In the genomic region with DNA sequence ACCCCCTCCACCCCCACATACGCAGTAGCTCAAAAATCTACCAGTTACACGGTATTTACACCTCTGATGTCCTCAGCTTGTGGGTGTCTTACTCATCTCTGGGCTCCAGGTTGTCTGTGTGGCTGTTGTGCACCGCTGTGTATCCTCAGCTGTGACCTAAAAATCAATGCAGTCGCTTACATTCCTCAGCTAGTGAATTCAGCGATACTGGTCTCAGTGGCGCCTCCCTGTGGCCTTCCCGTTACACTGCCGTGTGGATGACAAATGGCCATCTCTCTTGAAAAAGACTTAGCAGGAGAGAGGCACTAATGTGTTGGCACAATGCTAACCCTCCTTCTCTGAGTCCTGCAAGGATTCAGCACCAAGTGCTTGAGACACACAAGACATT, we compare ENCODE assay signal across 8 mouse cellular contexts.
DNase-seq lines count a peak whose midpoint lies in the region; ATAC-seq and TF ChIP-seq lines count a peak whose summit lies in the region.

No protein-coding gene starts in this region.

- TF ChIP-seq CTCF in bone marrow macrophage, adult 2 months (IDR thresholded peaks at IDR 0.05; ENCODE audit: low read depth, low read length) = peak; percentile 83
- TF ChIP-seq CTCF in midbrain, postnatal 0 days (IDR thresholded peaks at IDR 0.05) = peak; percentile 85

- H3K4me1 ChIP-seq in bone marrow macrophage, adult 2 months (ENCODE audit: control insufficient read depth, insufficient read depth, low read length) = peaks cover 29% of the 10 kb centered on the region
- peaks cover 14% of the 10 kb centered on the region; the same call in 1 of the 2 replicates for H3K4me1 ChIP-seq in hindbrain, embryonic 14.5 days (replicated peaks; ENCODE audit: control insufficient read depth, insufficient read depth, low read length)
- peaks cover 8% of the 10 kb centered on the region; the same call in 1 of the 2 replicates for H3K4me1 ChIP-seq in midbrain, postnatal 0 days (ENCODE audit: insufficient read depth, low read length)

- no peak overlapping the region for H3K9ac ChIP-seq in hindbrain, embryonic 14.5 days
- H3K9ac ChIP-seq in midbrain, postnatal 0 days (replicated peaks; ENCODE audit: low read length, poor library complexity, severe bottlenecking) = no peak overlapping the region

- ATAC-seq in monocyte, adult 5-6 weeks (replicated peaks; ENCODE audit: insufficient number of reproducible peaks, low FRiP score, low TSS enrichment, poor library complexity, severe bottlenecking) = no peak; the same call in 1 of the 2 replicates
- 0 out of 2 replicates have a peak, but pooled peaks have one; percentile 30 for ATAC-seq in erythroblast, adult 5-6 weeks (replicated peaks; ENCODE audit: low FRiP score, poor library complexity, severe bottlenecking)
- 0 out of 2 replicates have a peak, but pooled peaks have one; percentile 28 for ATAC-seq in hindbrain, embryonic 14.5 days (ENCODE audit: low FRiP score)
- ATAC-seq in midbrain, postnatal 0 days (ENCODE audit: low FRiP score) = peak; percentile 32; the same call in 1 of the 2 replicates

- no peaks in the 10 kb centered on the region for H3K27me3 ChIP-seq in hindbrain, embryonic 14.5 days (ENCODE audit: control insufficient read depth, insufficient read depth, low read length)
- no peaks in the 10 kb centered on the region for H3K27me3 ChIP-seq in midbrain, postnatal 0 days (ENCODE audit: insufficient read depth, low read length)

- no peak overlapping the region for H3K4me3 ChIP-seq in bone marrow macrophage, adult 2 months (ENCODE audit: insufficient read depth, low read length)
- no peak overlapping the region for H3K4me3 ChIP-seq in hindbrain, embryonic 14.5 days (replicated peaks; ENCODE audit: low read length)
- no peak overlapping the region for H3K4me3 ChIP-seq in midbrain, postnatal 0 days (ENCODE audit: low read depth, low read length)

- no peaks in the 10 kb centered on the region for H3K36me3 ChIP-seq in hindbrain, embryonic 14.5 days (replicated peaks; ENCODE audit: control insufficient read depth, insufficient read depth)
- H3K36me3 ChIP-seq in midbrain, postnatal 0 days (ENCODE audit: insufficient read depth, low read length) = no peaks in the 10 kb centered on the region

- H3K4me2 ChIP-seq in hindbrain, embryonic 14.5 days (replicated peaks) = no peak overlapping the region
- no peak overlapping the region for H3K4me2 ChIP-seq in midbrain, postnatal 0 days (ENCODE audit: low read depth, low read length, poor library complexity, severe bottlenecking)

- 31% methylated on average over 8 of the region's 8 CpGs for WGBS in hindbrain, embryonic 14.5 days
- WGBS in midbrain, postnatal 0 days = 23% methylated on average over 8 of the region's 8 CpGs

- intact Hi-C loops in left cerebral cortex, postnatal 10 days (cut with DNase I) = loop anchor here (5.0 kb wide), 1 partner anchor 80 kb away; no protein-coding TSS in a partner anchor

- H3K9me3 ChIP-seq in hindbrain, embryonic 14.5 days (ENCODE audit: control insufficient read depth, low read length) = no peaks in the 10 kb centered on the region
- no peaks in the 10 kb centered on the region for H3K9me3 ChIP-seq in midbrain, postnatal 0 days (ENCODE audit: low read length)

- no peak overlapping the region for H3K27ac ChIP-seq in bone marrow macrophage, adult 2 months (ENCODE audit: insufficient read depth, low read depth, low read length)
- no peak overlapping the region for H3K27ac ChIP-seq in hindbrain, embryonic 14.5 days
- no peak overlapping the region for H3K27ac ChIP-seq in midbrain, postnatal 0 days (ENCODE audit: low read depth, low read length)

- no peak for TF ChIP-seq POLR2A in bone marrow macrophage, adult 2 months (IDR thresholded peaks at IDR 0.05; ENCODE audit: borderline replicate concordance, low read depth, low read length)

- DNase-seq in monocyte, adult 2 months (ENCODE audit: low read depth in 1 of 2, low spot score in 2 of 2) = peak; percentile 27 to 30
- peak; percentile 74 for DNase-seq in hindbrain, embryonic 14.5 days (ENCODE audit: low spot score)
- peak; percentile 72 to 83 for DNase-seq in left cerebral cortex, postnatal 10 days (ENCODE audit: extremely low spot score in 1 of 2, low spot score in 2 of 2)
- peak; percentile 87 for DNase-seq in midbrain, postnatal 0 days (ENCODE audit: low spot score)
- peak; percentile 38 for DNase-seq in testis, postnatal 14 days (ENCODE audit: low spot score)

Comparison
In these comparisons a context has a peak if more than half of its experiments do, and no peak if none do; other contexts are left out.
1. DNase-seq: peak in every context shown above with its lines; median percentile 87 in midbrain, postnatal 0 days; 78 in left cerebral cortex, postnatal 10 days; 74 in hindbrain, embryonic 14.5 days; 38 in testis, postnatal 14 days; 28 in monocyte, adult 2 months.